Mouse (Mus musculus) embryonic facial prominence, embryonic 14.5 days (tissue): ENCODE measurements around the gene St6galnac6. TPM values are rescaled to one million over a fixed set of nuclear protein-coding genes. Genes with fewer than 3 reads are reported as not detected.

Source experiments
- ATAC-seq: fragments of 200-750 bp; cut with Nextera tagmentation; 2 replicates; pipeline ENCODE4 v1.8.0; 2017; ENCODE audit warnings: low read depth, moderate number of reproducible peaks, moderate TSS enrichment
- DNase-seq: peaks from one replicate; pipeline ENCODE4 v3.0.0-alpha.2; 2015; ENCODE audit warnings: low spot score
- H3K27ac ChIP-seq: fragments of 300-500 bp; sonication (generic); replicated peaks from 2 replicates; pipeline ENCODE4 v1.5.1; 2014; ENCODE audit warnings: low read depth, mild to moderate bottlenecking, low read length, moderate library complexity
- H3K27me3 ChIP-seq: fragments of 300-500 bp; sonication (generic); replicated peaks from 2 replicates; pipeline ENCODE4 v1.6.1; 2014; ENCODE audit warnings: low read length; ENCODE audit not compliant: control insufficient read depth, insufficient read depth
- H3K36me3 ChIP-seq: fragments of 300-500 bp; sonication (generic); 2 replicates; pipeline ENCODE4 v1.6.1; 2014; ENCODE audit warnings: low read length, mixed read lengths; ENCODE audit not compliant: control insufficient read depth, insufficient read depth
- H3K4me1 ChIP-seq: fragments of 300-500 bp; sonication (generic); 2 replicates; pipeline ENCODE4 v1.6.1; 2014; ENCODE audit warnings: antibody characterized with exemption, low read length; ENCODE audit not compliant: control insufficient read depth, insufficient read depth
- H3K4me2 ChIP-seq: fragments of 300-500 bp; sonication (generic); 2 replicates; pipeline ENCODE4 v1.6.1; 2014; ENCODE audit warnings: low read depth, mild to moderate bottlenecking, low read length, moderate library complexity, mixed read lengths
- H3K4me3 ChIP-seq: fragments of 300-500 bp; sonication (generic); 2 replicates; pipeline ENCODE4 v1.5.1; 2014; ENCODE audit warnings: low read depth, mild to moderate bottlenecking, low read length
- H3K9ac ChIP-seq: fragments of 300-500 bp; sonication (generic); 2 replicates; pipeline ENCODE4 v1.6.1; 2014; ENCODE audit warnings: low read depth, mild to moderate bottlenecking, low read length, moderate library complexity, mixed read lengths
- H3K9me3 ChIP-seq: fragments of 300-500 bp; sonication (generic); 2 replicates; pipeline ENCODE4 v1.6.1; 2016; ENCODE audit warnings: low read length; ENCODE audit not compliant: control insufficient read depth
- WGBS: fragments of 180-500 bp; shearing (Covaris S2); extraction: QIAGEN DNeasy Blood & Tissue Kit; methylation state at CpG from one replicate; pipeline ENCODE4 v1.1.7; 2014; 5-methylcytosine and 5-hydroxymethylcytosine counted together
- polyA plus RNA-seq: library from polyadenylated mRNA; unstranded; fragments of >200 nt; fragmentation: Nextera tagmentation; extraction: Ambion mirVana; gene quantifications from 2 replicates; pipeline ENCODE4 v1.2.1, GENCODE M21; 2014

St6galnac6 gene
- polyA plus RNA-seq, 1 experiment from 2014 or later, result 11.1 TPM

GRCm38 (mm10) chr2:32590224-32590623, 9.3 kb upstream of the St6galnac6 start:
- Histone ChIP-seq H3K27ac (no peak overlapping the region), H3K9me3 (no peaks in the 10 kb centered on the region), H3K36me3 (peaks cover 29% of the 10 kb centered on the region; the same call in 1 of the 2 replicates), H3K4me2 (no peak overlapping the region), H3K9ac (no peak overlapping the region), H3K27me3 (no peaks in the 10 kb centered on the region), H3K4me3 (no peak overlapping the region), H3K4me1 (0 out of 2 replicates have a peak, but pooled peaks cover 10% of the 10 kb centered on the region)
- WGBS, result 78% methylated on average over 10 of the region's 10 CpGs
- no peak for DNase-seq
- ATAC-seq, result no peak

DNA sequence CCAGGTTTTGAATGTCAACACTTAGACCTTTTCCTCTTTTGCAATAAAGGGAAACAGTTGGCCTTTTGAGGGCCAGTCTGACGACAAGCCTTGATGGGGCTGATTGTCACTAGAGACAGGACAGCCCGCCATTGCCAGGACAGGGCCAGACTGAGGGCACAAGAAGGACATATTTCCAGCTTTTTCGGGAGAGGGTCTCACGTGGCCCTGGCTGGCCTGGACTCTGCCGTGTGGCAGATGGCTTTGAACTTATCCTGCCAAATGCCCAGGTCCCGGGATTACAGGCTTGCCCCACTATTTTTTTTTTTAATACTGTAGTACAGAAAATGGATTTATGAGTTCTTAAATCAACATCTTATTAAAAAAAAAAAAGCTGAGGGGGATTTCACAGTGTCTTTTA, 8.3 kb upstream of the St6galnac6 start:
- no peak for DNase-seq
- no peak for ATAC-seq
- Histone ChIP-seq H3K27me3 (no peaks in the 10 kb centered on the region), H3K9me3 (no peaks in the 10 kb centered on the region), H3K4me1 (0 out of 2 replicates have a peak, but pooled peaks cover 10% of the 10 kb centered on the region), H3K36me3 (peaks cover 37% of the 10 kb centered on the region; the same call in 1 of the 2 replicates), H3K27ac (no peak overlapping the region), H3K9ac (no peak overlapping the region), H3K4me2 (no peak overlapping the region), H3K4me3 (no peak overlapping the region)
- 58% methylated on average over 6 of the region's 6 CpGs for WGBS

- Histone ChIP-seq H3K27ac (no peak overlapping the region), H3K27me3 (no peaks in the 10 kb centered on the region), H3K9ac (no peak overlapping the region), H3K4me2 (no peak overlapping the region), H3K4me3 (no peak overlapping the region), H3K9me3 (no peaks in the 10 kb centered on the region), H3K36me3 (peaks cover 45% of the 10 kb centered on the region; the same call in 1 of the 2 replicates), H3K4me1 (peaks cover 5% of the 10 kb centered on the region; the same call in 1 of the 2 replicates)
- ATAC-seq (no peak), DNase-seq (no peak)
- 87% methylated on average over 13 of the region's 13 CpGs for WGBS
Measured at GRCm38 (mm10) chr2:32596725-32597124, 2.8 kb upstream of the St6galnac6 start.

GRCm38 (mm10) chr2:32597248-32597647, 2.3 kb upstream of the St6galnac6 start:
- no peak overlapping the region for H3K27ac ChIP-seq
- ATAC-seq (no peak), DNase-seq (no peak)
- no peaks in the 10 kb centered on the region for H3K9me3 ChIP-seq
- H3K4me3 ChIP-seq, result no peak overlapping the region
- H3K27me3 ChIP-seq, result no peaks in the 10 kb centered on the region
- peaks cover 5% of the 10 kb centered on the region; the same call in 1 of the 2 replicates for H3K4me1 ChIP-seq
- H3K4me2 ChIP-seq, result no peak overlapping the region
- 93% methylated on average over 5 of the region's 5 CpGs for WGBS
- H3K9ac ChIP-seq, result no peak overlapping the region
- peaks cover 45% of the 10 kb centered on the region; the same call in 1 of the 2 replicates for H3K36me3 ChIP-seq

DNA sequence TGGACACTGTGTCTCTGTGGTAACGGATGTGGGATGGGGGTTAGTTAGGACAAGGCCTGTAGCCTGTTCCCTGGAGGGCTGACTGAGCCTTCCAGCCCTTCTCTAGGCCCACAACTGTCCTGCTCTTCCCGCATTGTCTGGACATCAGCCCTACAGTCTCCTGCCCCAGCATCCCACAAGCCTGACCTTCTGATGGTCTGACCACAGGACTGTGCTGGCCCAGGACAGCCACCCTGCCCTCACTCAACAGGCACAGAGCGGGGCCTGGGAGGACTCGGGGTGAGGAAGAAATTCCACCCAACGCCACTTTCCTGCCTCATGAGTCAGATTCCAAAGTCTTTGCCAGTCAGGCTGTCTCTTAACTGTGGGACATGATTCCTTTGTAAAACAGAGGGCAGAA, 1.8 kb upstream of the St6galnac6 start:
- 87% methylated on average over 5 of the region's 5 CpGs for WGBS
- no peak for ATAC-seq

GRCm38 (mm10) chr2:32598506-32598905, 1.0 kb upstream of the St6galnac6 start:
- Histone ChIP-seq H3K9me3 (no peaks in the 10 kb centered on the region), H3K4me1 (peaks cover 5% of the 10 kb centered on the region; the same call in 1 of the 2 replicates), H3K4me3 (no peak overlapping the region), H3K4me2 (no peak overlapping the region), H3K27ac (no peak overlapping the region), H3K27me3 (no peaks in the 10 kb centered on the region), H3K9ac (no peak overlapping the region), H3K36me3 (peaks cover 38% of the 10 kb centered on the region; the same call in 1 of the 2 replicates)
- 81% methylated on average over 8 of the region's 8 CpGs for WGBS
- DNase-seq (no peak), ATAC-seq (no peak)

More for the DNA sequence above, 1.8 kb upstream of the St6galnac6 start:
- peaks cover 45% of the 10 kb centered on the region; the same call in 1 of the 2 replicates for H3K36me3 ChIP-seq
- H3K27ac ChIP-seq, result no peak overlapping the region
- H3K27me3 ChIP-seq, result no peaks in the 10 kb centered on the region
- H3K4me3 ChIP-seq, result no peak overlapping the region
- no peak overlapping the region for H3K4me2 ChIP-seq
- H3K9me3 ChIP-seq, result no peaks in the 10 kb centered on the region
- H3K9ac ChIP-seq, result no peak overlapping the region
- no peak for DNase-seq
- H3K4me1 ChIP-seq, result peaks cover 5% of the 10 kb centered on the region; the same call in 1 of the 2 replicates

DNA sequence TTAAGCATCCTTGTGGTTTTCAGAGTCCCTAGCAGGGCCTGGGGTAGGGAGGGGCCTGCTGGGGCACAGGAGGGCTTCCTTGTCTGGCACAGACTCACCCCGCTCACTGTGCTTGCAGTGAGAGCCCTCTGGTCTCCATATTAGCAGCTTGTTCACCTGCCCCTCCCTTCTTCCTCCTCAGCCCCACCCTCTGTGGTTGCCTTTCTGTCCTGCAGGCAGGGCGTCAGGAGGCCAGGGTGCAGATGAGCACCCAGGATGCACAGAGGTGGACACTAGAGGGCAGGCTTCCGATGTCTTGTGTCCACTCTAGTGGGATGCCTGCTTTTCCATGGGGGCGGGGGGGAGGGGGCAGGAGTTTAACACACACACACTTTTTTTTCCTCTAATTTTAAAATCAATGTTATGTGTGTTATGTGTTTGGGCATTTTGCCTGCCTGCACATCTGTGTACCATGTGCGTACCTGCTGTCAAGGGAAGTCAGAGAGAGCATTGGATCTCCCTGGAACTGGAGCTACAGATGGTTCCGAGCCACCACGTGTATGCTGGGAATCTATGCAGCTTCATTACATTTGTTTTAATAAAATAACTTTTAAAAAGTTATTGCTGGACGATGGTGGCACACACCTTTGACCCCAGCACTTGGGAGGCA, 2.0 kb downstream of the St6galnac6 start:
- 28% methylated on average over 8 of the region's 8 CpGs for WGBS
- Histone ChIP-seq H3K27me3 (no peaks in the 10 kb centered on the region), H3K4me2 (no peak overlapping the region), H3K4me3 (no peak overlapping the region), H3K36me3 (peaks cover 14% of the 10 kb centered on the region; the same call in 1 of the 2 replicates), H3K9me3 (no peaks in the 10 kb centered on the region), H3K4me1 (peaks cover 5% of the 10 kb centered on the region; the same call in 1 of the 2 replicates), H3K9ac (no peak overlapping the region), H3K27ac (peak overlapping the region; percentile 70)
- ATAC-seq (peak; percentile 19; the same call in 1 of the 2 replicates), DNase-seq (peak; percentile 55)

- peak; percentile 56 for ATAC-seq
Measured at GRCm38 (mm10) chr2:32602600-32603054, 3.1 kb downstream of the St6galnac6 start.

More at GRCm38 (mm10) chr2:32602600-32603054, 3.1 kb downstream of the St6galnac6 start:
- H3K4me1 ChIP-seq, result peaks cover 7% of the 10 kb centered on the region
- H3K27me3 ChIP-seq, result 0 out of 2 replicates have a peak, but pooled peaks cover 3% of the 10 kb centered on the region
- no peaks in the 10 kb centered on the region for H3K9me3 ChIP-seq
- H3K4me3 ChIP-seq, result peak overlapping the region; percentile 33
- DNase-seq, result peak; percentile 80
- H3K36me3 ChIP-seq, result peaks cover 4% of the 10 kb centered on the region; the same call in 1 of the 2 replicates
- 0 out of 2 replicates have a peak overlapping the region, but pooled peaks have one; percentile 0 for H3K9ac ChIP-seq
- H3K4me2 ChIP-seq, result peak overlapping the region; percentile 51
- peak overlapping the region; percentile 61 for H3K27ac ChIP-seq
- WGBS, result under 1% methylated on average over 11 of the region's 11 CpGs
